Mouse (Mus musculus): ENCODE data around the gene Enpp3.

DNA sequence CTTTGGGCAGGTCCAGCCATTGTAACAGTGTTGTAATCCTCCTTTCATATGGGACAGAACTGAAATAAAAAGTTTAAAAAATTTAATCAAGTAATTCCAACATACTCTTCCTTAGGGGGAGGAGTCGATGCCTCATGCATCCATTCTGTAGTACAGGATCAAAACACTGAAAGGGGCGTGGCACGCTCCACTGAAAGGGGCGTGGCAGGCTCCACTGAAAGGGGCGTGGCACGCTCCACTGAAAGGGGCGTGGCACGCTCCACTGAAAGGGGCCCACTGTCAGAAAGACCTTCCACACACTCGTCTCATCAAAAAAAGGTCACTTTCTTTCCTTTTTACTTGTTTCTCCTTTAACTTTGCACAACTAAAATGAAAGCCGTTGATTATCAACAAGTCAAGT is 36.7 kb downstream of the Enpp3 start:
- TF ChIP-seq EP300 (IDR thresholded peaks at IDR 0.05; ENCODE audit: insufficient read depth, low read depth, low read length) (no peak), POLR2A (IDR thresholded peaks at IDR 0.05; ENCODE audit: insufficient read depth, low read length) (no peak), CTCF (IDR thresholded peaks at IDR 0.05; ENCODE audit: low read depth, low read length) (no peak)

All from ES-Bruce4 (cell line).